Mouse (Mus musculus) small intestine, adult 2 months (tissue): ENCODE results near the gene Crygd. TPM values are rescaled to one million over a fixed set of nuclear protein-coding genes. Genes with fewer than 3 reads are reported as not detected.
"Not testable (repeated sequence)": the region's sequence is repeated elsewhere in the genome, so short reads cannot be mapped to it uniquely, and the experiment has no call there.

Experiments
- H3K27ac ChIP-seq: fragments of 200-500 bp; 2 replicates; pipeline ENCODE4 v1.5.1; 2012; ENCODE audit warnings: low read depth, low read length, control low read depth, inconsistent platforms; ENCODE audit not compliant: insufficient read depth
- H3K27me3 ChIP-seq: fragments of 200-500 bp; 2 replicates; pipeline ENCODE4 v1.6.1; 2012; ENCODE audit warnings: mild to moderate bottlenecking, moderate library complexity, low read length, inconsistent platforms; ENCODE audit not compliant: control insufficient read depth, insufficient read depth
- H3K36me3 ChIP-seq: fragments of 200-500 bp; 2 replicates; pipeline ENCODE4 v1.6.1; 2012; ENCODE audit warnings: mild to moderate bottlenecking, low read length, control low read depth, inconsistent platforms; ENCODE audit not compliant: control insufficient read depth, insufficient read depth
- H3K4me1 ChIP-seq: fragments of 200-500 bp; 2 replicates; pipeline ENCODE4 v1.6.1; 2012; ENCODE audit warnings: low read length, inconsistent platforms, mixed read lengths; ENCODE audit not compliant: control insufficient read depth, insufficient read depth, insufficient read length
- H3K4me3 ChIP-seq: fragments of 200-500 bp; 2 replicates; pipeline ENCODE4 v1.5.1; 2012; ENCODE audit warnings: low read depth, mild to moderate bottlenecking, control low read depth, inconsistent platforms, low read length, moderate library complexity
- CTCF ChIP-seq: fragments of 200-500 bp; IDR thresholded peaks from 2 replicates; pipeline ENCODE4 v1.5.1; 2012; ENCODE audit warnings: low read depth, mild to moderate bottlenecking, control low read depth, inconsistent platforms, low read length, moderate library complexity, mixed read lengths; ENCODE audit not compliant: insufficient replicate concordance, insufficient read length; ENCODE audit errors: extremely low read depth
- POLR2A ChIP-seq: fragments of 200-500 bp; IDR thresholded peaks from 2 replicates; pipeline ENCODE4 v1.6.1; 2012; ENCODE audit warnings: low read depth, mild to moderate bottlenecking, control low read depth, inconsistent platforms, low read length, moderate library complexity
- WGBS: fragments of 180-500 bp; shearing (Covaris S2); methylation state at CpG from one replicate; pipeline ENCODE4 v1.1.7; 2018; 5-methylcytosine and 5-hydroxymethylcytosine counted together
- polyA plus RNA-seq: library from polyadenylated mRNA; depleted of rRNA; stranded (reverse); fragments of >200 nt; gene quantifications from 2 replicates; pipeline ENCODE4 v1.2.3, GENCODE M21; 2012

Gene Crygd
- polyA plus RNA-seq, 1 experiment = not detected

GRCm38 (mm10) chr1:65073589-65073988 is 10.3 kb upstream of the Crygd start, which contains the start of gene Crygc:
Crygc (minus strand) TSS chr1:65073689.
- WGBS = 70% methylated on average over 6 of the region's 6 CpGs
- H3K27me3 ChIP-seq = no peaks in the 10 kb centered on the region
- TF ChIP-seq POLR2A (no peak), CTCF (no peak)

GRCm38 (mm10) chr1:65067842-65068241 is 4.6 kb upstream of the Crygd start:
- H3K27ac ChIP-seq = no peak overlapping the region
- no peak for TF ChIP-seq CTCF
- no peak for TF ChIP-seq POLR2A
- no peak overlapping the region for H3K4me3 ChIP-seq
- H3K27me3 ChIP-seq = no peaks in the 10 kb centered on the region
- H3K4me1 ChIP-seq = 0 out of 2 replicates have a peak, but pooled peaks cover 1% of the 10 kb centered on the region
- no peaks in the 10 kb centered on the region for H3K36me3 ChIP-seq

More at GRCm38 (mm10) chr1:65073589-65073988, 10.3 kb upstream of the Crygd start, which contains the start of gene Crygc:
- H3K4me1 ChIP-seq = 0 out of 2 replicates have a peak, but pooled peaks cover 1% of the 10 kb centered on the region
- no peaks in the 10 kb centered on the region for H3K36me3 ChIP-seq
- H3K4me3 ChIP-seq = no peak within 1 kb of the TSS
- no peak within 1 kb of the TSS for H3K27ac ChIP-seq

- H3K4me1 ChIP-seq = 0 out of 2 replicates have a peak, but pooled peaks cover 1% of the 10 kb centered on the region
- H3K4me3 ChIP-seq = no peak overlapping the region
- H3K36me3 ChIP-seq = no peaks in the 10 kb centered on the region
- H3K27me3 ChIP-seq = no peaks in the 10 kb centered on the region
- 89% methylated on average over 15 of the region's 15 CpGs for WGBS
- H3K27ac ChIP-seq = no peak overlapping the region
- TF ChIP-seq POLR2A (no peak), CTCF (no peak)
Observed at GRCm38 (mm10) chr1:65064201-65064600, 949 bp upstream of the Crygd start.

GRCm38 (mm10) chr1:65052140-65052539 is 11.1 kb downstream of the Crygd start:
- 48% methylated on average over 2 of the region's 2 CpGs for WGBS
- TF ChIP-seq POLR2A (no peak), CTCF (no peak)
- H3K27me3 ChIP-seq = no peaks in the 10 kb centered on the region
- H3K36me3 ChIP-seq = no peaks in the 10 kb centered on the region
- H3K4me1 ChIP-seq = no peaks in the 10 kb centered on the region
- H3K27ac ChIP-seq = no peak overlapping the region
- no peak overlapping the region for H3K4me3 ChIP-seq

- TF ChIP-seq POLR2A = no peak
- no peak for TF ChIP-seq CTCF
- 73% methylated on average over 7 of the region's 7 CpGs for WGBS
- Histone ChIP-seq H3K36me3 (no peaks in the 10 kb centered on the region), H3K4me1 (no peaks in the 10 kb centered on the region), H3K27ac (no peak overlapping the region), H3K27me3 (no peaks in the 10 kb centered on the region), H3K4me3 (no peak overlapping the region)
Observed at GRCm38 (mm10) chr1:65051696-65052095, 11.6 kb downstream of the Crygd start.

GRCm38 (mm10) chr1:65050952-65051351 is 12.3 kb downstream of the Crygd start, which contains the start of gene Cryge:
Cryge (minus strand) TSS chr1:65051149.
- H3K36me3 ChIP-seq, H3K4me1 ChIP-seq, H3K27me3 ChIP-seq, H3K4me3 ChIP-seq, H3K27ac ChIP-seq: not testable (repeated sequence)
- 72% methylated on average over 11 of the region's 12 CpGs for WGBS

- H3K4me1 ChIP-seq = no peaks in the 10 kb centered on the region
- H3K4me3 ChIP-seq = no peak overlapping the region
- TF ChIP-seq POLR2A = no peak
- no peak for TF ChIP-seq CTCF
- WGBS = 63% methylated on average over 12 of the region's 12 CpGs
- H3K36me3 ChIP-seq = no peaks in the 10 kb centered on the region
- no peaks in the 10 kb centered on the region for H3K27me3 ChIP-seq
- H3K27ac ChIP-seq = no peak overlapping the region
Observed at GRCm38 (mm10) chr1:65048781-65049180, 14.5 kb downstream of the Crygd start.
